Comparison of ENCODE assay signal across 21 mouse cellular contexts in the genomic region with DNA sequence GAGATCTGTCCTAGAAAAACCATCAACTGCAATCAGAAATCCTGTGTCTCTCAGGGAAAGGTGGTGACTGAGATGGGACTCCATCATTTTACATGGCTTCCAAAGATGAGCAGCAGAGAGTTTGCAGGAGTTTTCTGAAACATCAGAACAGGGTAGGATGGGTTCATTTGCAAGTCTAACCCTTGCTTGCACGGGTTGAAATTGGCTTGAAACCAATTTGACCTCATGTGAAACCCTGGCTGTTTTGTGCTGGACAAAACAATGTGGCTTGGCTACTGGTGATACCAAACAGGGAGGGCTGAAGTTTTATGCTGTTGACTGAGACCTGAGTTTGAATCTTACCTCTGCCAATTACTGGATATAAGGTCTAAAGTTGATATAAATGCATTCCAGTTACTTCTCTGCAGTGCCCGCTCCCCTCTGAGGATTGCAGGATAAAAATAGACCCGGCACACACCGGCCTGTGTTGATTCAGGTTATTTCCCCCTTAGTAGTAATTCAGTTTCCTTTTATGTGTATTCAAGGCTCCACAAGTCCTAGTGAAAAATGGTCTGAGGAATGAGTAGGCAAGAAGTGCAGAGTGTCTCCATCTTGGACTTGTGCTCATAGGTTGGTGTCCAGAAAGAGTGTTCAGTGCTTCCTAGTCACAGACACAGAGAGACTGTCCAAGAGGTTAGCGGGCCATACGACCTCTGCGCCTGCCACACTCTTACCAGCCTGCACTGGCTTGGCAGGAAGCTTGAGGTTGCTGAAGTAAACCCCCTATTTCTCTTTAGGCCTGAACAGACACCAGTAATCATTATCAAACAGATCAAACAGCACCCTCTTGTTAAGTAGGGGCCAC.
A peak's percentile ranks its signal among the peaks of the same experiment; 100 is the strongest.
DNase-seq lines count a peak whose midpoint lies in the region; ATAC-seq and TF ChIP-seq lines count a peak whose summit lies in the region.
"Had no signal": no experiment of that assay in that cellular context is flagged by ENCODE, and none has a peak within 500 bp of the region (broad histone marks: within the 10 kb centered on the region; RNA-seq: fewer than 3 reads in every experiment).

No protein-coding gene starts in this region.

- 53% methylated on average over 7 of the region's 7 CpGs for WGBS in heart, embryonic 13.5 days
- WGBS in limb, embryonic 10.5 days = 86% methylated on average over 7 of the region's 7 CpGs

- no peak for TF ChIP-seq CTCF in gastrocnemius, adult 2 months (IDR thresholded peaks at IDR 0.05)

- ATAC-seq in heart, embryonic 13.5 days (ENCODE audit: extremely low read depth, insufficient number of reproducible peaks, low FRiP score, low TSS enrichment) = no peak
- ATAC-seq: forebrain, embryonic 14.5 days had no signal

- H3K9ac ChIP-seq in heart, embryonic 13.5 days = no peak overlapping the region
- H3K9ac ChIP-seq: embryonic facial prominence, embryonic 13.5 days; neural tube, embryonic 15.5 days had no signal

- H3K9me3 ChIP-seq in heart, embryonic 13.5 days = no peaks in the 10 kb centered on the region
- no peaks in the 10 kb centered on the region for H3K9me3 ChIP-seq in limb, embryonic 10.5 days (replicated peaks)
- H3K9me3 ChIP-seq: embryonic facial prominence, embryonic 13.5 days; hindbrain, embryonic 10.5 days; neural tube, embryonic 15.5 days had no signal

- H3K4me3 ChIP-seq in heart, embryonic 13.5 days = no peak overlapping the region
- no peak overlapping the region for H3K4me3 ChIP-seq in limb, embryonic 10.5 days
- no peak overlapping the region for H3K4me3 ChIP-seq in gastrocnemius, adult 2 months
- H3K4me3 ChIP-seq: embryonic facial prominence, embryonic 13.5 days; hindbrain, embryonic 10.5 days; neural tube, embryonic 15.5 days had no signal

- no peak overlapping the region for H3K4me2 ChIP-seq in heart, embryonic 13.5 days
- H3K4me2 ChIP-seq: embryonic facial prominence, embryonic 13.5 days; neural tube, embryonic 15.5 days had no signal

- H3K27ac ChIP-seq in heart, embryonic 13.5 days (replicated peaks) = peak overlapping the region; percentile 20; the same call in 1 of the 2 replicates
- no peak overlapping the region for H3K27ac ChIP-seq in limb, embryonic 10.5 days
- H3K27ac ChIP-seq in gastrocnemius, adult 2 months = no peak overlapping the region
- H3K27ac ChIP-seq: embryonic facial prominence, embryonic 13.5 days; hindbrain, embryonic 10.5 days; neural tube, embryonic 15.5 days had no signal

- H3K27me3 ChIP-seq in heart, embryonic 13.5 days (replicated peaks) = no peaks in the 10 kb centered on the region
- H3K27me3 ChIP-seq in limb, embryonic 10.5 days (ENCODE audit: low read depth, poor library complexity, severe bottlenecking) = peaks cover 12% of the 10 kb centered on the region; the same call in 1 of the 2 replicates
- H3K27me3 ChIP-seq: neural tube, embryonic 15.5 days had no signal

- no peaks in the 10 kb centered on the region for H3K36me3 ChIP-seq in heart, embryonic 13.5 days
- no peaks in the 10 kb centered on the region for H3K36me3 ChIP-seq in limb, embryonic 10.5 days
- H3K36me3 ChIP-seq: embryonic facial prominence, embryonic 13.5 days; hindbrain, embryonic 10.5 days; neural tube, embryonic 15.5 days had no signal

- peaks cover 45% of the 10 kb centered on the region for H3K4me1 ChIP-seq in heart, embryonic 13.5 days
- peaks cover 40% of the 10 kb centered on the region for H3K4me1 ChIP-seq in limb, embryonic 10.5 days

- DNase-seq in heart, postnatal 36 days = no peak
- DNase-seq in spleen, adult 18-20 months = peak; percentile 46 to 51
- DNase-seq in spleen, postnatal 14 days (ENCODE audit: low spot score in 2 of 2) = no peak
- DNase-seq in limb, embryonic 10.5 days (ENCODE audit: low spot score) = peak; percentile 27
- DNase-seq in gastrocnemius, adult 2 months = no peak
- DNase-seq in gastrocnemius, postnatal 36 days = no peak
- DNase-seq: adrenal gland, adult 2 months; cerebellum, adult 11 months; cerebellum, postnatal 10 days; gastrocnemius, postnatal 25 days; kidney, adult 8-10 months; kidney, postnatal 25 days; lung, adult 18-20 months; lung, postnatal 14 days; right cerebral cortex, postnatal 14 days; thymus, postnatal 36 days had no signal

- intact Hi-C loops in heart, postnatal 36 days (cut with DNase I) = no loop called here
- intact Hi-C loops in gastrocnemius, adult 2 months (cut with DNase I) = no loop called here
- intact Hi-C loops in gastrocnemius, postnatal 36 days (cut with DNase I) = no loop called here

Comparison
In these comparisons a context has a peak if more than half of its experiments do, and no peak if none do; other contexts are left out.
1. DNase-seq: peak in spleen, adult 18-20 months (2 of 2) and limb, embryonic 10.5 days (single experiment); none in heart, postnatal 36 days (0 of 2), spleen, postnatal 14 days (0 of 2), gastrocnemius, adult 2 months (single experiment) and gastrocnemius, postnatal 36 days (0 of 2).